Mouse (Mus musculus): ENCODE measurements at regions not wholly inside any gene's neighbourhood (a gene's known extent, or its start where the extent isn't known, plus 50 kb on each side); places are given as distances from the start of the nearest gene placed in this dataset.

DNA sequence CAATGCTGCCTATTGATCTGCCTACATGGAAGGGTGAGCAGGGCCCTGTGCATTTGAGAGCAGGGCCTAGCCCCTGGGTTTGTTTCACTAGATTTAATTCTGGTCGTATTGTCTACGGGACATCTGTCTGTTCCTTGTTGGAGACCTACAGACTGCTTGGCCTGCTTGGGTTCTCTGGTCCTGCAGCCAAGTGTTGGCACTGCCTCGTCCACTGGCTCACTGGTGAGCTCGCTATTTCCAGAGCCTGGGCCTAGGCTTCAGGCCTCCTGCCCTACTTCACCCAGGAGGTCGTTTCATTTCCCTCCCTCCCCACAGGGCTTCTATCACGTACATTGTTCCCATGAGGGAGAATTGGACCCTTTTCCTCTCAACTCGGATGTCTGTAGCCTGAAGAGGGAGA is 62.2 kb upstream of the Blcap start:
- Histone ChIP-seq H3K4me1 (ENCODE audit: control insufficient read depth, insufficient read depth, low read length) (no peaks in the 10 kb centered on the region), H3K4me3 (replicated peaks; ENCODE audit: extremely low read depth, low read depth, low read length) (no peak overlapping the region)
- 53% methylated on average over 7 of the region's 7 CpGs for WGBS
- TF ChIP-seq CTCF (IDR thresholded peaks at IDR 0.05; ENCODE audit: insufficient read depth, low read length): no peak
- TF ChIP-seq POLR2A (IDR thresholded peaks at IDR 0.05; ENCODE audit: borderline replicate concordance, extremely low read depth, low read depth, low read length): no peak
- DNase-seq: no peak

- Histone ChIP-seq H3K4me1 (ENCODE audit: control insufficient read depth, insufficient read depth, low read length) (no peaks in the 10 kb centered on the region), H3K4me3 (replicated peaks; ENCODE audit: extremely low read depth, low read depth, low read length) (no peak overlapping the region)
- peak; percentile 91 for TF ChIP-seq CTCF (IDR thresholded peaks at IDR 0.05; ENCODE audit: insufficient read depth, low read length)
- no peak for TF ChIP-seq POLR2A (IDR thresholded peaks at IDR 0.05; ENCODE audit: borderline replicate concordance, extremely low read depth, low read depth, low read length)
- WGBS: 4% methylated on average over 14 of the region's 14 CpGs
- peak; percentile 78 for DNase-seq
Measured at GRCm38 (mm10) chr2:157635670-157636069, 64.6 kb upstream of the Blcap start.

DNA sequence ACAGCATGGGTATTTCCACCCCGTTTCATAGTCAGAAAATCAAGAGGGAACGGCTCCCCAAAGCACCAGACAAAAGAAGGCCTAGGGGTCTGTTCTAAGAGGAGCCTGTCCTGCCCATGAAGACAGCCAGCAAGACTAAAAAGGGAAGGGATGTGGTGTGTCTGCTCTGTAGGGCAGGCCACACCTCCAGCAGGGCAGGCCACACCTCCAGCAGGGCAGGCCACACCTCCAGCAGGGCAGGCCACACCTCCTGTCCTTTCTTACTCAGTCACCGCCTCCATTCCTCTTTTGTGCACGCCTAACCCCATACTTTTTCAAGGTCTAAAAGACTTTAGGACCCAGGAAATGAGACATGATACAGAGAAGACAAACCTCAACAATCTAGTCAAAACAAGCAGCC is 69.8 kb upstream of the Blcap start:
- no peak for DNase-seq
- WGBS: 41% methylated on average over 4 of the region's 4 CpGs
- no peak overlapping the region for H3K4me3 ChIP-seq (replicated peaks; ENCODE audit: extremely low read depth, low read depth, low read length)
- H3K4me1 ChIP-seq (ENCODE audit: control insufficient read depth, insufficient read depth, low read length): no peaks in the 10 kb centered on the region
- TF ChIP-seq POLR2A (IDR thresholded peaks at IDR 0.05; ENCODE audit: borderline replicate concordance, extremely low read depth, low read depth, low read length): no peak
- no peak for TF ChIP-seq CTCF (IDR thresholded peaks at IDR 0.05; ENCODE audit: insufficient read depth, low read length)

DNA sequence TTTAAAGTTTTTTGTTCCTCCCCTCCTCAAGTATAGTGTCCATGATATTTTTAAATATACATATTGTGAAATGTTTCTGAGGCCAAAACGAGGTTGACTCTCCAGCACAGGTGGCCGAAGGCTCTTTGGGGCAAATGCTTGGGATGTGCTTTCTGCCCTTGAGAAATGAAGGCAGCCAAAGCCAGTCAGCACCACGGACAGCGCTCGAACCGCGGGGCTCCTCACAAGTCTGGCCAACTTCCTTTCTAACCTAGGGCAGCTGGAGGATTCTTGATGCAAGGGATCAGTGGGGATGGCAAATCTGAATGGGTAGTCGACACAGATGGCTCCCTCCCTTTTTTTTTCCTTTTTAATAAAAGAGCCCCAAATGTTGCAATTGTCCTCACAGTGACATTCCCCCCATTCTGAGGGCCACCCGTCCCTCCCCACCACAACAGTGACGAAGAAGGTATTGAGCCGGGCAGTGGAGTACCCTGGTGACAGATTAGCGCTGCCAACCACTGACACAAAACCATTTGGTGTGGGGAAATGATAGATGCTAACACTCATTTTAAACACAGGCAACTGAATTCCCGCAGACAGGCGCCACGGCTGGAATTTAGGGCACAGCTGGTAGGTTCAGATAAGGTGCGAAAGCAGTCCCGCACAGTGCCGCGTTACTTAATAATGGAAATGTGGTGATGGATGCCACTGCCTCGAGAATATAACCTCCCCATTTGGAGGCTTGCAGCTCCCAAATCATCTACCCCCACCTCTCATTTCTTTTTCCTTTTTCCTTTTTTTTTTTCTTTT is 73.4 kb upstream of the Ctnnbl1 start:
- 19% methylated on average over 20 of the region's 20 CpGs for WGBS
- Histone ChIP-seq H3K4me3 (replicated peaks; ENCODE audit: extremely low read depth, low read depth, low read length) (no peak overlapping the region), H3K4me1 (ENCODE audit: control insufficient read depth, insufficient read depth, low read length) (no peaks in the 10 kb centered on the region)
- DNase-seq: peak; percentile 8
- TF ChIP-seq CTCF (IDR thresholded peaks at IDR 0.05; ENCODE audit: insufficient read depth, low read length) (no peak), POLR2A (IDR thresholded peaks at IDR 0.05; ENCODE audit: borderline replicate concordance, extremely low read depth, low read depth, low read length) (no peak)

DNA sequence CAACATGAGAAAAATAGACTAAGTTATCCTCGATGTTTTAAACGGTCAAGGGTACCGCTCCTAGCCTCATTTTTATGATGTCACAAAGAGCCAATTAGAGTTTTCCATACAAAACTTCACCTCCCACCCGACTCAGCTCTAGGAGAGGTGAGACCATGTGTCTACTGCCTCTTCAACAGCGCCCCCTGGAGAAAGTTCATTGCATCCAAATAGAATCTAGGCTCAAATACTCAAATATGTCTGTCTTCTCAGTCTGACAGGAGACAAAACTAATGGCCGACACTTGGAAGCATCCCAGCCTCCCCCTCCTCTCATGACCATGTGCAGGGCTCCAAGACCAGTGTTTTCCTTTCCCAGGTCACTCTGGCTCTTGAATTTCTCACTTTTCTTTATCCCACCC is 72.7 kb upstream of the Ctnnbl1 start:
- TF ChIP-seq POLR2A (IDR thresholded peaks at IDR 0.05; ENCODE audit: borderline replicate concordance, extremely low read depth, low read depth, low read length): no peak
- no peak for TF ChIP-seq CTCF (IDR thresholded peaks at IDR 0.05; ENCODE audit: insufficient read depth, low read length)
- H3K4me3 ChIP-seq (replicated peaks; ENCODE audit: extremely low read depth, low read depth, low read length): no peak overlapping the region
- H3K4me1 ChIP-seq (ENCODE audit: control insufficient read depth, insufficient read depth, low read length): no peaks in the 10 kb centered on the region
- 47% methylated on average over 6 of the region's 6 CpGs for WGBS
- DNase-seq: no peak

- Histone ChIP-seq H3K4me1 (ENCODE audit: control insufficient read depth, insufficient read depth, low read length) (no peaks in the 10 kb centered on the region), H3K4me3 (replicated peaks; ENCODE audit: extremely low read depth, low read depth, low read length) (no peak overlapping the region)
- 59% methylated on average over 2 of the region's 2 CpGs for WGBS
- DNase-seq: no peak
- TF ChIP-seq POLR2A (IDR thresholded peaks at IDR 0.05; ENCODE audit: borderline replicate concordance, extremely low read depth, low read depth, low read length): no peak
- no peak for TF ChIP-seq CTCF (IDR thresholded peaks at IDR 0.05; ENCODE audit: insufficient read depth, low read length)
Measured at GRCm38 (mm10) chr2:157670191-157670590, 67.0 kb upstream of the Ctnnbl1 start.

DNA sequence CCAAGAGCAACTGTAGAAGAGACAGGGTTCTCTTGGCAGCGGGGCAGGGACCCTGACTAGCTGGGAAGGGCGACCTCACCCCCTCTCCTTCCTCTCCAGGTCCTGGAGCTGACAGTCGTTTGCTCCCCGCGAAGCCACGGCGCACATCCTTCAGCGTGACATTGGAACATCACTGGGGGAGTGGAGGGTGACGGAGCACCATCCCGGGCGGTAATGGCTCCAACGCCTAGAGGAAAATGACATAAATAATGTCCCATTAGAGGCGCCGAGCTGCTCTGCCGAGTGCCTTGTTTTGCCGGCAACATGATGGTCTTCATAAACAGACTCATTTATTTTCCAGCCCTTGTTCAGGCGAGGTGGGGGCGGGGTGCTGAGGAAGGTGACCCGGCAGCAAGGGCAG is 62.3 kb upstream of the Ctnnbl1 start:
- WGBS: 37% methylated on average over 19 of the region's 19 CpGs
- Histone ChIP-seq H3K4me3 (replicated peaks; ENCODE audit: extremely low read depth, low read depth, low read length) (no peak overlapping the region), H3K4me1 (ENCODE audit: control insufficient read depth, insufficient read depth, low read length) (no peaks in the 10 kb centered on the region)
- no peak for TF ChIP-seq POLR2A (IDR thresholded peaks at IDR 0.05; ENCODE audit: borderline replicate concordance, extremely low read depth, low read depth, low read length)
- DNase-seq: no peak

GRCm38 (mm10) chr2:157676396-157677176 is 60.6 kb upstream of the Ctnnbl1 start:
- TF ChIP-seq CTCF (IDR thresholded peaks at IDR 0.05; ENCODE audit: insufficient read depth, low read length) (no peak), POLR2A (IDR thresholded peaks at IDR 0.05; ENCODE audit: borderline replicate concordance, extremely low read depth, low read depth, low read length) (no peak)
- WGBS: 36% methylated on average over 10 of the region's 10 CpGs
- Histone ChIP-seq H3K4me3 (replicated peaks; ENCODE audit: extremely low read depth, low read depth, low read length) (no peak overlapping the region), H3K4me1 (ENCODE audit: control insufficient read depth, insufficient read depth, low read length) (no peaks in the 10 kb centered on the region)
- no peak for DNase-seq

- Histone ChIP-seq H3K4me1 (ENCODE audit: control insufficient read depth, insufficient read depth, low read length) (no peaks in the 10 kb centered on the region), H3K4me3 (replicated peaks; ENCODE audit: extremely low read depth, low read depth, low read length) (no peak overlapping the region)
- DNase-seq: no peak
- WGBS: 8% methylated on average over 7 of the region's 7 CpGs
- TF ChIP-seq POLR2A (IDR thresholded peaks at IDR 0.05; ENCODE audit: borderline replicate concordance, extremely low read depth, low read depth, low read length) (no peak), CTCF (IDR thresholded peaks at IDR 0.05; ENCODE audit: insufficient read depth, low read length) (no peak)
Measured at GRCm38 (mm10) chr2:157677262-157677661, 59.9 kb upstream of the Ctnnbl1 start.

DNA sequence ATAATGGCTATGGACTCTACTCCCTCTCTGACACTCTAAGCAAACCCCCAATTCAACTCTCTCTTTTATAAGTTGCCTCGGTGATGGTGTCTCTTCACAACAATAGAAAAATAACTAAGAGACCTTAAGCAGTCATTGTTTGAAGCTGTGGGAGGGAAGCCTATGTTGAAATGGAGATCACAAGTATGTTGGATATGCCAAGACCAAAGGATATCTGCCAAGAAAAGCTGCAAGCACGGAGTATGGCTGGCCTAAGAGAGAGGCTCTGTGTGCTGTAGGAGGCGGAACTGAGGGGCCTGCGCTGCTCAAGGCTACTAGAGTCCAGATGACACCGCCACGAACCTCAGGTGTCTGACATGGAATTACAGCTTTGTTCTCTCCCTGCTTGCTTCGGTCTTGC is 55.3 kb upstream of the Ctnnbl1 start:
- WGBS: 80% methylated on average over 7 of the region's 7 CpGs
- TF ChIP-seq POLR2A (IDR thresholded peaks at IDR 0.05; ENCODE audit: borderline replicate concordance, extremely low read depth, low read depth, low read length) (no peak), CTCF (IDR thresholded peaks at IDR 0.05; ENCODE audit: insufficient read depth, low read length) (no peak)
- no peak for DNase-seq
- Histone ChIP-seq H3K4me3 (replicated peaks; ENCODE audit: extremely low read depth, low read depth, low read length) (no peak overlapping the region), H3K4me1 (ENCODE audit: control insufficient read depth, insufficient read depth, low read length) (no peaks in the 10 kb centered on the region)

Data from lung, adult 2 months (tissue).